Mouse (Mus musculus) limb, embryonic 14.5 days (tissue): ENCODE measurements around the gene Tpst2. TPM values are rescaled to one million over a fixed set of nuclear protein-coding genes. Genes with fewer than 3 reads are reported as not detected.

Experiments
- ATAC-seq: fragments of 200-750 bp; cut with Nextera tagmentation; 2 replicates; pipeline ENCODE4 v1.8.0; 2017; ENCODE audit warnings: low read depth, moderate number of reproducible peaks, moderate TSS enrichment; ENCODE audit not compliant: low FRiP score
- DNase-seq: peaks from one replicate; pipeline ENCODE4 v3.0.0-alpha.2; 2015; ENCODE audit warnings: low spot score
- H3K27ac ChIP-seq: fragments of 300-500 bp; sonication (generic); replicated peaks from 2 replicates; pipeline ENCODE4 v1.5.1; 2014; ENCODE audit warnings: low read depth, mild to moderate bottlenecking, low read length, moderate library complexity, mixed read lengths
- H3K27me3 ChIP-seq: fragments of 300-500 bp; sonication (generic); 2 replicates; pipeline ENCODE4 v1.6.1; 2014; ENCODE audit warnings: low read length, mixed read lengths; ENCODE audit not compliant: control insufficient read depth, insufficient read depth
- H3K36me3 ChIP-seq: fragments of 300-500 bp; sonication (generic); 2 replicates; pipeline ENCODE4 v1.6.1; 2014; ENCODE audit warnings: mild to moderate bottlenecking, low read length, moderate library complexity, mixed read lengths; ENCODE audit not compliant: control insufficient read depth, insufficient read depth
- H3K4me1 ChIP-seq: fragments of 300-500 bp; sonication (generic); 2 replicates; pipeline ENCODE4 v1.6.1; 2014; ENCODE audit warnings: antibody characterized with exemption, low read length, mixed read lengths; ENCODE audit not compliant: control insufficient read depth, insufficient read depth
- H3K4me2 ChIP-seq: fragments of 300-500 bp; sonication (generic); replicated peaks from 2 replicates; pipeline ENCODE4 v1.6.1; 2014; ENCODE audit warnings: low read depth, mild to moderate bottlenecking, low read length, moderate library complexity; ENCODE audit not compliant: severe bottlenecking
- H3K4me3 ChIP-seq: fragments of 300-500 bp; sonication (generic); replicated peaks from 2 replicates; pipeline ENCODE4 v1.5.1; 2014; ENCODE audit warnings: low read length
- H3K9ac ChIP-seq: fragments of 300-500 bp; sonication (generic); 2 replicates; pipeline ENCODE4 v1.6.1; 2014; ENCODE audit warnings: mild to moderate bottlenecking, low read depth, low read length, moderate library complexity; ENCODE audit not compliant: severe bottlenecking
- H3K9me3 ChIP-seq: fragments of 300-500 bp; sonication (generic); 2 replicates; pipeline ENCODE4 v1.6.1; 2016; ENCODE audit warnings: low read length; ENCODE audit not compliant: control insufficient read depth
- POLR2A ChIP-seq: fragments of 200-500 bp; IDR thresholded peaks from 2 replicates; pipeline ENCODE4 v1.8.0; 2012; ENCODE audit warnings: inconsistent platforms, mild to moderate bottlenecking, moderate library complexity, borderline replicate concordance; ENCODE audit not compliant: insufficient read depth, insufficient read length; ENCODE audit errors: extremely low read depth
- WGBS: fragments of 180-500 bp; shearing (Covaris S2); extraction: QIAGEN DNeasy Blood & Tissue Kit; methylation state at CpG from one replicate; pipeline ENCODE4 v1.1.7; 2014; 5-methylcytosine and 5-hydroxymethylcytosine counted together
- polyA plus RNA-seq, 2 experiments: library from polyadenylated mRNA; depleted of rRNA in 1 of 2; stranded (reverse) in 1 of 2; unstranded in 1 of 2; fragments of >200 nt; fragmentation: Nextera tagmentation in 1 of 2; extraction: Ambion mirVana in 1 of 2; gene quantifications; 2 replicates each; pipeline versions ENCODE4 v1.2.1 to v1.2.3; 2012 to 2014

The Tpst2 gene
- polyA plus RNA-seq, 2 experiments: 37.0 to 39.7 TPM

DNA sequence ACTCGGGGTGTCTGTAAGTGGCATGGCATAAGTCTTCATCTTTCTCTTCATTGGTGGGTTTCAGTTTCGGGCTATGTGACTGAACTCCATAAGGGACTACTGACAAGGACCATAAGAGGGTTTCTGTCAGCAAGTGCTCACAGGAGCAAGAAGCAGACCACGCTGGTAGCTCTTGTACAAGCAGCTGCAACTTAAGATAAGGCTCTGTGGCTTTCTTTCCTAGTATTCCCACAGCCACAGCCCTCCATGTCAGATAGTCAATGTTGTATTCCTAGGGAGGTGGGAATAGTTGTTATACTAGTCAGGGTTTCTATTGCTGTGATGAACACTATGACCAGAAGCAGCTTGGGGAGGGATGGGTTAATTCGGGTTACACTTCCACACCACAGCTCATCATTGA, 83.0 kb downstream of the Tpst2 start:
- TF ChIP-seq POLR2A: no peak
- Histone ChIP-seq H3K4me3 (no peak overlapping the region), H3K36me3 (peaks cover 45% of the 10 kb centered on the region), H3K9ac (no peak overlapping the region), H3K27ac (no peak overlapping the region), H3K4me1 (no peaks in the 10 kb centered on the region), H3K9me3 (no peaks in the 10 kb centered on the region), H3K4me2 (no peak overlapping the region), H3K27me3 (no peaks in the 10 kb centered on the region)
- no peak for DNase-seq
- ATAC-seq: no peak
- 82% methylated on average over 4 of the region's 4 CpGs for WGBS

DNA sequence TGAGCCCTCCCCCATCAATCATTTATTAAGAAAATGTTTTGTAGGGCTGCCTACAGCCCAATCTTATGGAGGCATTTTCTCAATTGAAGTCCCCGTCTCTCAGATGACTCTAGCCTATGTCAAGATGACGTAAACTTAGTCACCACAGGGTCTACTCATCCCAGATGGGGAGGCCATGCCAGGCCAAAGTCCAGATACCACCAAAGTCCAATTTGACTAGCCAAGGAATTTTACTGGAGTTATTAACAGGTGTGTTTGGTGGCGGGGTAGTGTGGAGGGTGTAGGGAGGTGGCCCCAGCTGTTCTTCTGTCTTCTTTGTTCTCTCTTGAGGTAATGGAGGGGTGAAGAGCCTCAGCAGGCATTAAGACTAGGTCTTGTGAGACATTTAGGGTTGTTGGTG, 83.6 kb downstream of the Tpst2 start:
- DNase-seq: no peak
- H3K4me2 ChIP-seq: no peak overlapping the region
- H3K27me3 ChIP-seq: no peaks in the 10 kb centered on the region
- H3K27ac ChIP-seq: no peak overlapping the region
- no peak for ATAC-seq
- no peak overlapping the region for H3K4me3 ChIP-seq
- no peaks in the 10 kb centered on the region for H3K9me3 ChIP-seq
- no peaks in the 10 kb centered on the region for H3K4me1 ChIP-seq
- WGBS: 56% methylated on average over 3 of the region's 3 CpGs
- no peak overlapping the region for H3K9ac ChIP-seq
- TF ChIP-seq POLR2A: no peak
- peaks cover 45% of the 10 kb centered on the region for H3K36me3 ChIP-seq

DNA sequence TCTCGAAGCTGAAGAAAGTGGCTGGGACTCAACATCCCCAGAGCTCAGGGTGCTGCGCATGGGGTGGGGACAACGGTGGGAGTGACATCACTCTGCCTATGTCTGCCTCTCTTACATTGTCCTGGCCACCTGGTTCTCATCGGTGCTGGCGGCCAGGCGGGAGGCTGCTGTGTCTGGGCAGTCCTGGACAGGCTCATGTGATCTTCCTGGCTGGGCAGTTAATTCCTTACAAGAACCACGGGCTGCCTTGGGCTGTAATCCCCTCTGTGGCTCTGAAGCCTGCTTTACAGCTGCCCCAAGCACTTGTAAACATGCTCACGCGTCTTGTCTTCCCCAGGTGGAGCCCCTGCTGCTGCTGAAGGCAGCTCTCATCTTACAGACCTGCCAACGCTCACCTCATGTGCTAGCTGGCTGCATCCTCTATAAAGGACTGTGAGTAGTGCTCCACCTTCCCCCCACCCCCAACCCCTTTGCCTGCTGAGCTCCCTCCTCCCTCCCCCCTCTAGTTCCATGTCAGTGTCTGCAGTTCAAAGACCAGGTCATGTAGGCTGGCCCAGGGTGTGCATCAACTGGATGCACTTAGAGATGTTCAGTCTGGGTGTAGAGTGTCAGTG, 87.8 kb downstream of the Tpst2 start:
- peaks cover 51% of the 10 kb centered on the region for H3K36me3 ChIP-seq
- TF ChIP-seq POLR2A: no peak
- ATAC-seq (peak; percentile 67; the same call in 1 of the 2 replicates), DNase-seq (no peak)
- 38% methylated on average over 10 of the region's 10 CpGs for WGBS
- H3K27ac ChIP-seq: 0 out of 2 replicates have a peak overlapping the region, but pooled peaks have one; percentile 19
- H3K4me1 ChIP-seq: no peaks in the 10 kb centered on the region
- H3K4me3 ChIP-seq: no peak overlapping the region
- H3K27me3 ChIP-seq: no peaks in the 10 kb centered on the region
- no peak overlapping the region for H3K4me2 ChIP-seq
- no peaks in the 10 kb centered on the region for H3K9me3 ChIP-seq
- H3K9ac ChIP-seq: 0 out of 2 replicates have a peak overlapping the region, but pooled peaks have one; percentile 28

Other genes starting within 250 kb of the Tpst2 start
- 1.2 and 2.3 TPM in 2 replicates for gene Cryba4, start 24.2 kb upstream of the Tpst2 start, polyA plus RNA-seq (2012; rRNA removed)
- 1.8 and 2.1 TPM in 2 replicates for gene Cryba4, start 24.2 kb upstream of the Tpst2 start, polyA plus RNA-seq (2014; fragmentation: Nextera tagmentation; extraction: Ambion mirVana)
- gene Crybb1, start 20.9 kb upstream of the Tpst2 start, polyA plus RNA-seq (2012; rRNA removed): 0.50 and 0.54 TPM in 2 replicates
- 1.9 and 2.2 TPM in 2 replicates for gene Crybb1, start 20.9 kb upstream of the Tpst2 start, polyA plus RNA-seq (2014; fragmentation: Nextera tagmentation; extraction: Ambion mirVana)
- gene Tfip11, start 49.7 kb downstream of the Tpst2 start, polyA plus RNA-seq (2012; rRNA removed): 33.4 and 35.2 TPM in 2 replicates
- gene Tfip11, start 49.7 kb downstream of the Tpst2 start, polyA plus RNA-seq (2014; fragmentation: Nextera tagmentation; extraction: Ambion mirVana): 23.1 and 25.9 TPM in 2 replicates
- 60.7 and 72.0 TPM in 2 replicates for gene Srrd, start 66.3 kb downstream of the Tpst2 start, polyA plus RNA-seq (2012; rRNA removed)
- gene Srrd, start 66.3 kb downstream of the Tpst2 start, polyA plus RNA-seq (2014; fragmentation: Nextera tagmentation; extraction: Ambion mirVana): 43.7 and 46.6 TPM in 2 replicates
- 52.5 and 72.0 TPM in 2 replicates for gene Hps4, start 66.4 kb downstream of the Tpst2 start, polyA plus RNA-seq (2012; rRNA removed)
- 28.0 and 31.9 TPM in 2 replicates for gene Hps4, start 66.4 kb downstream of the Tpst2 start, polyA plus RNA-seq (2014; fragmentation: Nextera tagmentation; extraction: Ambion mirVana)
- not detected in 2 replicates for gene Gm6583, start 79.3 kb downstream of the Tpst2 start, polyA plus RNA-seq (2012; rRNA removed)
- 0.08 and 0.22 TPM in 2 replicates for gene Gm6583, start 79.3 kb downstream of the Tpst2 start, polyA plus RNA-seq (2014; fragmentation: Nextera tagmentation; extraction: Ambion mirVana)
- 23.1 and 36.8 TPM in 2 replicates for gene Asphd2, start 118.2 kb downstream of the Tpst2 start, polyA plus RNA-seq (2012; rRNA removed)
- gene Asphd2, start 118.2 kb downstream of the Tpst2 start, polyA plus RNA-seq (2014; fragmentation: Nextera tagmentation; extraction: Ambion mirVana): 25.9 and 26.1 TPM in 2 replicates
- not detected in 2 replicates for gene Gm6588, start 172.7 kb downstream of the Tpst2 start, polyA plus RNA-seq (2012; rRNA removed)
- not detected in 2 replicates for gene Gm6588, start 172.7 kb downstream of the Tpst2 start, polyA plus RNA-seq (2014; fragmentation: Nextera tagmentation; extraction: Ambion mirVana)